Mouse (Mus musculus) liver, embryonic 16.5 days (tissue): ENCODE results near the gene Fopnl. TPM values are rescaled to one million over a fixed set of nuclear protein-coding genes. Genes with fewer than 3 reads are reported as not detected.

ENCODE experiments used
- ATAC-seq: fragments of 200-750 bp; cut with Nextera tagmentation; 2 replicates; pipeline ENCODE4 v1.8.0; 2017; ENCODE audit warnings: low read depth, mild to moderate bottlenecking, moderate number of reproducible peaks, moderate library complexity
- H3K27ac ChIP-seq: fragments of 300-500 bp; sonication (generic); 2 replicates; pipeline ENCODE4 v1.5.1; 2014; ENCODE audit warnings: mild to moderate bottlenecking, low read length
- H3K27me3 ChIP-seq: fragments of 300-500 bp; sonication (generic); 2 replicates; pipeline ENCODE4 v1.6.1; 2014; ENCODE audit warnings: low read depth, low read length, mixed read lengths; ENCODE audit not compliant: control insufficient read depth, insufficient read depth
- H3K36me3 ChIP-seq: fragments of 300-500 bp; sonication (generic); 2 replicates; pipeline ENCODE4 v1.6.1; 2014; ENCODE audit warnings: mild to moderate bottlenecking; ENCODE audit not compliant: control insufficient read depth, insufficient read depth
- H3K4me1 ChIP-seq: fragments of 300-500 bp; sonication (generic); 2 replicates; pipeline ENCODE4 v1.6.1; 2014; ENCODE audit warnings: low read depth, low read length, mixed read lengths; ENCODE audit not compliant: control insufficient read depth
- H3K4me2 ChIP-seq: fragments of 300-500 bp; sonication (generic); 2 replicates; pipeline ENCODE4 v1.6.1; 2014; ENCODE audit warnings: low read depth, low read length, mixed read lengths
- H3K4me3 ChIP-seq: fragments of 300-500 bp; sonication (generic); 2 replicates; pipeline ENCODE4 v1.5.1; 2014; ENCODE audit warnings: low read depth, mild to moderate bottlenecking, low read length
- H3K9ac ChIP-seq: fragments of 300-500 bp; sonication (generic); 2 replicates; pipeline ENCODE4 v1.6.1; 2014; ENCODE audit warnings: low read depth, low read length
- H3K9me3 ChIP-seq: fragments of 300-500 bp; sonication (generic); replicated peaks from 2 replicates; pipeline ENCODE4 v1.6.1; 2016; ENCODE audit warnings: low read length; ENCODE audit not compliant: control insufficient read depth
- WGBS: fragments of 180-500 bp; shearing (Covaris S2); extraction: QIAGEN DNeasy Blood & Tissue Kit; methylation state at CpG from one replicate; pipeline ENCODE4 v1.1.7; 2014; ENCODE audit not compliant: insufficient replicate concordance; 5-methylcytosine and 5-hydroxymethylcytosine counted together
- polyA plus RNA-seq: library from polyadenylated mRNA; unstranded; fragments of >200 nt; fragmentation: Nextera tagmentation; extraction: Ambion mirVana; gene quantifications from 2 replicates; pipeline ENCODE4 v1.2.1, GENCODE M21; 2015

Gene Fopnl
- polyA plus RNA-seq, 1 experiment from 2014 or later, result 52.8 TPM

GRCm38 (mm10) chr16:14264504-14264903 lies 52.7 kb downstream of the Fopnl start:
- Histone ChIP-seq H3K9ac (no peak overlapping the region), H3K4me2 (no peak overlapping the region), H3K4me3 (no peak overlapping the region), H3K4me1 (no peaks in the 10 kb centered on the region), H3K27me3 (no peaks in the 10 kb centered on the region), H3K27ac (no peak overlapping the region), H3K9me3 (no peaks in the 10 kb centered on the region), H3K36me3 (no peaks in the 10 kb centered on the region)
- ATAC-seq, result no peak
- 36% methylated on average over 2 of the region's 2 CpGs for WGBS

- Histone ChIP-seq H3K4me2 (no peak overlapping the region), H3K4me1 (no peaks in the 10 kb centered on the region), H3K9ac (no peak overlapping the region), H3K27ac (no peak overlapping the region), H3K9me3 (no peaks in the 10 kb centered on the region), H3K4me3 (no peak overlapping the region), H3K27me3 (no peaks in the 10 kb centered on the region), H3K36me3 (no peaks in the 10 kb centered on the region)
- no peak for ATAC-seq
- 68% methylated on average over 6 of the region's 6 CpGs for WGBS
These were observed 54.0 kb downstream of the Fopnl start for GRCm38 (mm10) chr16:14263241-14263640.

GRCm38 (mm10) chr16:14262410-14262809 lies 54.8 kb downstream of the Fopnl start:
- no peaks in the 10 kb centered on the region for H3K27me3 ChIP-seq
- no peak overlapping the region for H3K4me2 ChIP-seq
- 69% methylated on average over 1 of the region's 1 CpGs for WGBS
- ATAC-seq, result no peak
- H3K4me3 ChIP-seq, result no peak overlapping the region
- no peaks in the 10 kb centered on the region for H3K4me1 ChIP-seq
- H3K9ac ChIP-seq, result no peak overlapping the region
- H3K27ac ChIP-seq, result no peak overlapping the region
- no peaks in the 10 kb centered on the region for H3K9me3 ChIP-seq
- H3K36me3 ChIP-seq, result no peaks in the 10 kb centered on the region

GRCm38 (mm10) chr16:14258856-14259255 lies 58.3 kb downstream of the Fopnl start:
- Histone ChIP-seq H3K4me1 (no peaks in the 10 kb centered on the region), H3K27me3 (no peaks in the 10 kb centered on the region), H3K36me3 (no peaks in the 10 kb centered on the region), H3K4me2 (no peak overlapping the region), H3K27ac (no peak overlapping the region), H3K4me3 (no peak overlapping the region), H3K9me3 (no peaks in the 10 kb centered on the region), H3K9ac (no peak overlapping the region)
- 38% methylated on average over 2 of the region's 2 CpGs for WGBS
- ATAC-seq, result no peak

GRCm38 (mm10) chr16:14253586-14253985 lies 63.6 kb downstream of the Fopnl start:
- Histone ChIP-seq H3K9me3 (no peaks in the 10 kb centered on the region), H3K27me3 (no peaks in the 10 kb centered on the region), H3K4me2 (no peak overlapping the region), H3K27ac (no peak overlapping the region), H3K4me1 (no peaks in the 10 kb centered on the region), H3K4me3 (no peak overlapping the region), H3K9ac (no peak overlapping the region), H3K36me3 (no peaks in the 10 kb centered on the region)
- ATAC-seq, result no peak
- 63% methylated on average over 3 of the region's 3 CpGs for WGBS

GRCm38 (mm10) chr16:14252877-14253276 lies 64.3 kb downstream of the Fopnl start:
- 59% methylated on average over 4 of the region's 4 CpGs for WGBS
- H3K27ac ChIP-seq, result no peak overlapping the region
- no peak overlapping the region for H3K4me2 ChIP-seq
- ATAC-seq, result no peak
- no peaks in the 10 kb centered on the region for H3K9me3 ChIP-seq
- no peaks in the 10 kb centered on the region for H3K36me3 ChIP-seq
- no peaks in the 10 kb centered on the region for H3K27me3 ChIP-seq
- H3K9ac ChIP-seq, result no peak overlapping the region
- no peak overlapping the region for H3K4me3 ChIP-seq
- no peaks in the 10 kb centered on the region for H3K4me1 ChIP-seq

GRCm38 (mm10) chr16:14249913-14250312 lies 67.3 kb downstream of the Fopnl start:
- WGBS, result 44% methylated on average over 1 of the region's 1 CpGs
- H3K4me1 ChIP-seq, result no peaks in the 10 kb centered on the region
- H3K9me3 ChIP-seq, result no peaks in the 10 kb centered on the region
- no peak overlapping the region for H3K4me3 ChIP-seq
- H3K9ac ChIP-seq, result no peak overlapping the region
- ATAC-seq, result no peak
- no peak overlapping the region for H3K27ac ChIP-seq
- no peak overlapping the region for H3K4me2 ChIP-seq
- no peaks in the 10 kb centered on the region for H3K27me3 ChIP-seq
- H3K36me3 ChIP-seq, result no peaks in the 10 kb centered on the region

Other genes starting within 250 kb of the Fopnl start
- gene Nde1, start 154.1 kb downstream of the Fopnl start, polyA plus RNA-seq, result 50.1 and 50.3 TPM in 2 replicates
- gene Marf1, start 154.1 kb downstream of the Fopnl start, polyA plus RNA-seq, result 5.6 and 6.9 TPM in 2 replicates
- 0.60 and 1.7 TPM in 2 replicates for gene Myh11, start 26.0 kb downstream of the Fopnl start, polyA plus RNA-seq
- gene Abcc1, start 44.2 kb upstream of the Fopnl start, polyA plus RNA-seq, result 2.1 and 3.0 TPM in 2 replicates
- not detected in 2 replicates for gene A630010A05Rik, start 244.9 kb upstream of the Fopnl start, polyA plus RNA-seq